Mouse (Mus musculus): ENCODE results near the gene Thyn1.
A peak's percentile ranks its signal among the peaks of the same experiment; 100 is the strongest.

The Thyn1 gene

DNA sequence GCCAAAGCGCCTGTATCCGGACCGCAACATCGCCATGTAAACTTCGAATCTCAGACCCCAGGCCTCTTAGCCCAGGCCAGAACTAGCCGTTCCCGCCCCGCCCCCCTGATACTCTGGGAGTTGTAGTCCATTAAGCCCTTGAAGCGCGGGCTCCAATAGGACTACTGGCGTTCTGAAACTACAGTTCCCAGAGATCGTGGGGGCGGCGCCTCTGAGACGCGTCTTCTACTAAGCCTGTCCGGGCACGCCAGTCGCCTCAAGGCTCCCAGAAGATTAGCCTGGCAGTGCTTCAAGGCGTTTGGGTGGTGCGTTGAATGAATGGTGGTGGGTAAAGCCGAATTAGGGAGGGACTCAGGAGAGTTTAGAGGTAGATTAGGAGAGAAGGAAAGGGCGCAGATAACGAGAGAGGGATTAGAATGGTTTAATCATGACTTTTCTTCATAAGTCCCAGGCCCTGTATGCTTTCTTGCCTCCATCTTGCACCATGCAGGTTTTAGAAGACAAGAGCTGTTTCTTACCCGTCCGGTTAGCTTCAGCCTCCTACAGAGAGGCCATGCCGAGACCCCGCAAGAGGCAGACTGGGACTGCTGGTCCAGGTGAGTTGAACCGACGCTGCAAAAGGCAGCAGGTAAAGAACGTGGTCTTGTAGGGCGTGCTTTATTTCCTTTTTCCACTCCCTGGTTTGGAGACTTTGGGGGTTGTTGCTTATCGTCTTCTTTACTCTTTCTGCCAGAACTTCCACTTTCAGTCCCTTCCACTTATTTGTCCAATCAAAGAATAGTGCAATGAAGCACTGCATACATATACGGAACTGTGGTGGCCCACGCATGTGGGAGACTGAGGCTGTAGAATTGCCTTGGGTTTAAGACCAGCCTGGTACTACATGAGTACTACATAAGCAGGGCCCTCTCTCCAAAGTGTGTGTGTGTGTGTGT lies at the start of gene Thyn1, which contains the start of gene Acad8:
Gene Thyn1 (plus strand): TSS at position 250 of the 935 bp plus-strand sequence.
Gene Acad8 (minus strand): TSS at position 106 of the 935 bp plus-strand sequence.
- peak; percentile 98 for DNase-seq

DNA sequence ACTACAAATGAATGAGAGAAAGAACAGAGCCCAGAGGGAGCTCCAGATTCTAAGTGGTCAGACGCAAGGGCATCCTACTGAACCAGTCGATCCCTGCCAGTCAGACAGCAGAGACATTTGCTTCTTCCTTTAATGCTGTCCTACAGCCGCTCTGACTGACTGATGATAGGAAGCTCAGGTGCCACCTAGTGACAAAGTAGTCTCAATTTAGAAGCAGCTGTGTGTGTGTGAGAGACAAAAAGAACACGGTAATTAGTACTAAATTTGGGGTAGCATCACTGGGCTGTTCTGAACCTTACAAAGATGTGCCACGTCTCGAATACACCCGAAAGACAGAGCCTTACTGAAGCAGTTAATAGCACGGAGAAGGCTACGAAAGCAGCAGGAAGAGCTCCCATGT lies 21.8 kb upstream of the Thyn1 start:
- DNase-seq = no peak

GRCm38 (mm10) chr9:26978776-26979175 lies 20.7 kb upstream of the Thyn1 start:
- DNase-seq = no peak

DNA sequence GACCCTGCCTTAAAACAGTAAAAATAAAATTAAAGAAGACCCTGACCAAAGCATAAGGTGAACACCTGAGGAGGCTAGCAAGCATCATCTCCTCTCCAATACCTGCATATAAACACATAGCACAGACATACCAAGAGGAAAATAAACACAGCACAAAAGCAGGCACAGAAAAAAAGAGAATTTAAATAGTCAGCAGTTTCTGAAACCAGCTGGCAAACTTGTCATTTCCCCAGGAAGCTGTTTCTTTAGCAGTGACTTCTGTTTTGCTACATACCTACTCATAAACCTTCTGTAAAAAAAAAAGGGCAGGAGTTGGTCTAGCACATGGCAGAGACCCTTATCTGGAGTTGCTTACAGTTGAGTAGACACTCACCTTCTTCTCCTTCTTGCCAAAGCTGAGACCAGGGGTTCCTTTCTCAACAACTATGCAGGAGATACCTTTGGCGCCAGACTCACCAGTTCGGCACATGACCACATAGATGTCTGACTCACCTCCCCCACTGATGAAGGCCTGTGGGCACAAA lies 14.4 kb upstream of the Thyn1 start:
- DNase-seq = no peak

GRCm38 (mm10) chr9:26985668-26986277 lies 13.7 kb upstream of the Thyn1 start:
- DNase-seq = no peak

GRCm38 (mm10) chr9:26990181-26990580 lies 9.3 kb upstream of the Thyn1 start:
- no peak for DNase-seq

- peak; percentile 26 for DNase-seq
Measured at GRCm38 (mm10) chr9:26993118-26993517, 6.4 kb upstream of the Thyn1 start.

GRCm38 (mm10) chr9:26993900-26994299 lies 5.6 kb upstream of the Thyn1 start:
- DNase-seq = no peak

- peak; percentile 14 for DNase-seq
Measured at GRCm38 (mm10) chr9:26997062-26997461, 2.4 kb upstream of the Thyn1 start.

DNA sequence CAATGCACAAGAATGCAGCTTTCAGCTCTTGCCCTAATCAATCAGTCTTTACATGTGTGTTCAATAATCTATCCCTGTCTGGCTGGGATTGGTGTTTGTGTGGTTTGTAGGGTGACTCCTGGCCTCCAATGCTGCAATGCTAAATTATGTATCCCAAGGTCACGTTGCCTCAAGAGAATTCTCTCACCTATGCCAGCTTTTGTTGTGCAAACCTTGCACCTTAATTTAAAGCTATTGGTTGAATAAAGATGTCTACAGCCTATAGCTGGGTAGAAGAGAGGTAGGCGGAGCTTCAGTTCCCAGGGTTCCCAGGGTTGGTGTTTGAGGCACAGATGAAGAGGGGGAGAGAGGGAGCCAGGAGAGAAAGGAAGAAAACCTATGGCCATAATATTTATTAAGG lies 2.0 kb upstream of the Thyn1 start:
- DNase-seq = no peak

DNA sequence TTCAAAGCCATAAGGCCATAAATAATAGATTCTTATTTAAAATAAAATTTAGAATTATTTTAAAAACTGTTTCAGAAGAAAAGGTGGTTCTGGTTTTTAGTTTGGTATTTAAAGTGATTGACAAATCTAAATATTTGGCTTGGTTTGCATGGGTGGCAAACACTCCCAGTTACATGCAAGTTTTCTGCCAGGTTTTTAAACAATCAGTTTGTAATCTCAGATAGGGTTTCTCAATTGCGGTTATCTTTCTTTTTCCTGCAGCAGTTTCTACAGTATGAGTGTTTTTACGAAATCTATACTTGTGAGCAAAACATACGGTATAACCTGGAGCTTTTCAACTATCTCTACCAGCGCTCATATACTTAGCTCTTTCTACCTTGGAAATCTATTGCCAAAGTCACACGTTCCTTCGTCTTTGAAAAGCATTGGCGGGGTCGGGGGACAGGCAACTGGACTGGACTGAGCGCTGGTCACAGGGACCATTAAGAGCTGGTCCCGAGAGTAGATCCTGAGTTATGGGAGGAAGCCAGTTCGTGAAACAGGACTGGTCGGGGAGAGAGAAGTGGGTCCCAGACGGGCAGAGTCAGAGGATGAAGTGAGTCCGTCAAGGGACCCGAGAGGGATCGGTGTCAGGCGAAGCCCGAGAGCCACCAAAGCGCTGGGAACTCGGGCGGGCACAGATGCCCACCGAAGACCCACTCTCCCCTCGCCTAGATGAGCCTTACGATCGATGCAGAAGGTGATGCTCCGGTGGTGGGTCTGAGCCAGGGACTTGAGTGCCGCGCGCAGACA lies 645 bp upstream of the Thyn1 start:
- no peak for DNase-seq

GRCm38 (mm10) chr9:27005231-27005630 lies 5.7 kb downstream of the Thyn1 start:
- DNase-seq = no peak

DNA sequence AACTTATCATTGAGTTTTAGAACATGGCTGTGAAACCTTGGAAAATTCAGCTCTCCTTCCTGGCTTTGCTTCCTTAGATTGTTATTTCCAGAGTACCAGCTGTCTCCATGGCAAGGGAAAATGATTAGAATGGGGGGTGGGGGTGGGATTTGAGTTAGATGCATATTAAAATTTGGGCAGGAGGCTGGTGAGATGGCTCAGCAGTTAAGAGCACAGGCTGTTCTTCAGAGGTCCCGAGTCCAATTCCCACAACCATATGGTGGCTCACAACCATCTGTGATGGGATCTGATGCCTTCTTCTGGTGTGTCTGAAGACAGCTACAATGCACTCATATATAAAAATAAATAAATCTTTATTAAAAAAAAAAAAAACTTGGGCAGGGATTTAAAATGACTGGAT lies 6.4 kb downstream of the Thyn1 start:
- no peak for DNase-seq

GRCm38 (mm10) chr9:27006866-27007265 lies 7.4 kb downstream of the Thyn1 start:
- DNase-seq = no peak

- no peak for DNase-seq
Measured at GRCm38 (mm10) chr9:27009231-27009630, 9.7 kb downstream of the Thyn1 start.

- DNase-seq = peak; percentile 13
Measured at GRCm38 (mm10) chr9:27011572-27011971, 12.1 kb downstream of the Thyn1 start.

DNA sequence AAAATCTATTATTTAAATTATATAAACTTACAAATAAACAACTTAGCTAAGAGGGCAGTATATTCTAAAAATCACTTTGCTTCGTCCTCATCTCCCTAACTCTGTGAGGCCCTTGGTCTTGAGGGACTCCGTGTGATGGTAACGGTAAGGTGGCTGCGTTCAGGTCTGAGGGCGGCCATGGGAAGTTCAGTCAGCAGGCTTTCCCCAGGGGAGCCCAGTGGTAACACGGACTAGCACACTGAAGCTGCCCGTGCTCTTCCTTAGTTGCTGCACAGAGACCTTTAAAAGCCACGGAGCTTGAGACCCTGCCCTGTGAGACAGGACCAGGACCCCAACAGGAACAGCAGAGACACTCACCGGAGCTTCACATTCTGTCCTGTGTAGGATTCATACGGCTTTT lies 19.5 kb downstream of the Thyn1 start:
- no peak for DNase-seq

GRCm38 (mm10) chr9:27023681-27024080 lies 24.2 kb downstream of the Thyn1 start:
- DNase-seq = no peak

- no peak for DNase-seq
Measured at GRCm38 (mm10) chr9:27026708-27027107, 27.2 kb downstream of the Thyn1 start.

DNA sequence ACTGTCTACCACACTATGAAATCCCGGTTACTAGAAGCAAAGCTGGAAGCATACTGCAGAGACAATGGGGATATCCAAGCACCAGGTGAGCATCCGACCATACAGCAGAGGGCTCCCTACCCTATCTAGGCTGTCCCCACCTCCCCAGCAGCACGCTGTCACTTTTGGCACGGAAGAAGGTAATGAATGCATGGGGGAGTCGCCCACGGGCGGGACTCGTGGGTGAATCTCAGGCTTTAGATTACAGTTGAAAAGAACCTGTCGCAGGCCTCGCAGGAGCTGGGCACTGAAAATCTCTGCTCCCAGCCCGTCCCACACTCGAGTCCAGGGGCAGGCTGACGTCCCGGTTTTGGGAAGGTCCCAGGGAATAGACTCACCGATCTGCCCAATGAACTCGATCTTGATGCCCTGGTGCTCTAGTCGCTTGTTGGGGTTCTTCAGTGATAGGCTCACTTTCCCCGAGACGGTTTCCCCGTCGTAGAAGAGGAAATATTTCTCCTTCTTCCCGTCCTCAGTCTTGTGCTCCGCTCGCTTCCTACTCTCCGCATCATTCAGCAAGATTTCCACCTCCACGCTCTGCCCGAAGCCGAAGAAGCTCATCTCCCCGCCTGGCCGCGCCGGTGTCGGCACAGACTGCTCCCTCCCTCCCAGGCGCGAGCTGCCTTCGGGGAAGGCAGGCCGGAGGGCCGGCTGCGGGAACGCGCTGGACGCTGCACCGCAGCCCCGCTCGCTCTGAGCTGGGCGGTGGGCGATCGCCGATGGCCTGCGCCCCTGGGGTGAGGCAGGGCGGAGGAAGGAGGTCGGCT lies 29.7 kb downstream of the Thyn1 start:
- DNase-seq = peak; percentile 27

DNA sequence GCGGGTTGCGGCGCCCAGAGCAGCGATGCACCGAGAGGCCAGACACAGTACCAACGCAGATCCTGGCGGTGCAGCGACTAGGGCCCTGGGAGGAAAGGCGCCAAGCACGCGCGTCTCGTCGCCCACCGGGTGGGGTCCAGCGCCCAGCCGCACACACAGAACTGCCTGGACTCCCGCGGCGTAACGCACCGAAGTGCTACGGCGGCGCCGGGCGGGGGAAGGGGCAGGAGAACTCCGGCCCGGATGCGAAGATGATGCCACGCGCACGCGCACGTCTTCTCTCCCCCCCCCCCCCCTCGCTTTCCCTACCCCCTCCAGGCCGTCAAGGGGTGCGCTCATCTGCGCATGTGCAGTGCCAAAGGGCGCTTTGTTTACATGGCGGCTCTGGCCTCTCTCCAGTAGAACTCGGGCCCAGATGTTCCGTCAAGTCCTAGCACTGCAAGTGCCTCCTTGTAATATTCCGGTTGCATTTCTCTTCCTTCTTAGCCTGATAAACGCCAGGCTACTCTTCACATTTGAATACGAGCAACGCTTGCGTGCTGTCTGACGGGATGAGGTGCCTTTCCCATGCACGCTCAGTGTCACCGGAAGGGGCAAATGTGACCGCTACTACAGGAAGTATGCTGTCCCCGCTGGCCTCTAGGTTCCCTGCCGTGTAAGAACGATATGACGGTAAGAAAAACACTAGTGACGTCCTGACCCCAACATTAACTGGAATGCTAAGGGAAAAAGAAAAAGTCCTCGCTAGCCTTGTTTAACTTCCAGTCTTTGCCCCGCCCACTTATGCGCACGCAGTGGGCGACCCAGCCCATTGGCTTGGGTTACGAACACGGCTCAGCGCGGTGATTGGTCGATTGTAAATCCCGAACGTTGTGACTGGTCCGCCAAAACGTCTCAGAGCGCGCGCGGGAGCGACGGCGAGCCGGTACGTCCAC lies 30.6 kb downstream of the Thyn1 start, which contains the start of the genes Vps26b and Ncapd3:
Gene Vps26b (minus strand): TSS at position 238 of the 935 bp plus-strand sequence.
Gene Ncapd3 (plus strand): TSS at position 348 of the 935 bp plus-strand sequence.
- DNase-seq = peak; percentile 98
